Mouse (Mus musculus) neutrophil, adult 65 days (primary cell): Measurements from ENCODE around the gene Hist1h2af. TPM values are rescaled to one million over a fixed set of nuclear protein-coding genes. Genes with fewer than 3 reads are reported as not detected.

ENCODE experiments used
- total RNA-seq: library from RNA; stranded (reverse); gene quantifications from 2 replicates; pipeline ENCODE4 v1.2.4, GENCODE M21; 2023

The Hist1h2af gene
- 675 and 802 TPM in 2 replicates for total RNA-seq

DNA sequence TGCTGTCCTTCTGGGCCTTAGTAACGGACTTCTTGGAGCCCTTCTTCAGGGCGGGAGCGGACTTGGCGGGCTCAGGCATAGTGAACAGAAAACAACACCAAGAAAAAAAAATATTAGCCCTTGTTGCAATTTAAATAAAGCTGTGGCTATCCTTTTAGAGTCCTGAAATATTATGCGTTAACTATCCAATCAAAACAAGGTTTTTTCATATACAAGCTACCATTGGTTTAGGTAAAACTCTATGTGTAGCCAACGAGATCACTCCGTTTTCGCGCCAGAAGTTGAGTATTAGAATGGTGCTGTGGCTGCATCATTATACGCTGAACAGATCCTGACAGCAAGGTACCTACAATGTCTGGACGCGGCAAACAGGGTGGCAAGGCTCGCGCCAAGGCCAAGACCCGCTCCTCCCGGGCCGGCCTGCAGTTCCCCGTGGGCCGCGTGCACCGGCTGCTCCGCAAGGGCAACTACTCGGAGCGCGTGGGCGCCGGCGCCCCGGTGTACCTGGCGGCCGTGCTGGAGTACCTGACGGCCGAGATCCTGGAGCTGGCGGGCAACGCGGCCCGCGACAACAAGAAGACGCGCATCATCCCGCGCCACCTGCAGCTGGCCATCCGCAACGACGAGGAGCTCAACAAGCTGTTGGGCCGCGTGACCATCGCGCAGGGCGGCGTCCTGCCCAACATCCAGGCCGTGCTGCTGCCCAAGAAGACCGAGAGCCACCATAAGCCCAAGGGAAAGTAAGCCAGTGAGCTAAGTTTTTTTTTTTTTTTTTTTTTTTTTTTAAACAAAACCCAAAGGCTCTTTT is at the start of gene Hist1h2af:
TSS of gene Hist1h2af (plus strand) at position 347 of the 808 bp plus-strand sequence.

DNA sequence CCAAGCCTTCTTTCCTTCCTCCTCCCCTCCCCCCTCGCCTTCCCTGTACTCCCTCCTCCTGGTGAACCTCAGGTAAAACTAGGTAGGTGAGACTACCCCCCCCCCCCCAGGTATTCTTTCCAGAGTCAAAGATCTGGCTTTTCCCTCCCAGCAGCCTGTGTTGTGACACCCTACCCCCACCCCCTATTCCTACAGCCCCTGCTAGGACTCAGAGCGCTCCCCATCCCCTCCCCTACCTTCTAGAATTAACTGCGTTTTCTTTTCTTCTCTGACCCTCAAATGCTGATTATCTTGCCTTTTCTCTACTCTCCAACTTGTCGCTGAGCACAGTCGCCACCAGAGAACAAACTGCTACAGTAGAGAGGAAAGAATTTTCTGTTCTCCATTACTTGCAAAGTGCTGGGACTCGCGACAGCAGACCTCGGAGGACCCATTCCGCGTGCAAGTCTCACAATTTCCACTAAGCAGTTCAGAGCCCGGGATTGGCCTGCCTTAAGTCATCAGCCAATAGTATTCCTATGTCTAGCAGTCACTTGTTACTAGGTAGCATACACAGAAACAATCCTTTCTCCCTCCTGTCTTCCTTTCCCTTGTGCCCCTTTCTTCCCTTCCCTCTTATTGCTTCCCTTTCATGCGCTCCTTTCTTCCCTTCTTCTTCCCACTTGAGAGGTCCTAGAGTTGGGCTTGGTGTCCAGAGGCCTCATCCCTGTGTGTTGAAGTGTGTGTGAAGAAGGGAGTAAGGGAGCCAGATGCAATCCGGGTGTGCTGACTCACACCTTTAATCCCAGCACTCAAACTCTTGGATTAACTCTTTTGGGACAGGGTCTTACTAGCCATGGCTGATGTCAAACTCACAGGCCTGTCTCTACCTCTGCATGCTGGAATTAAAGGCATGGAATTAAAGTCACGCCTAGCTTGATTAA is 45.0 kb upstream of the Hist1h2af start, which contains the start of gene Btn2a2:
TSS of gene Btn2a2 (minus strand) at position 458 of the 923 bp plus-strand sequence.

DNA sequence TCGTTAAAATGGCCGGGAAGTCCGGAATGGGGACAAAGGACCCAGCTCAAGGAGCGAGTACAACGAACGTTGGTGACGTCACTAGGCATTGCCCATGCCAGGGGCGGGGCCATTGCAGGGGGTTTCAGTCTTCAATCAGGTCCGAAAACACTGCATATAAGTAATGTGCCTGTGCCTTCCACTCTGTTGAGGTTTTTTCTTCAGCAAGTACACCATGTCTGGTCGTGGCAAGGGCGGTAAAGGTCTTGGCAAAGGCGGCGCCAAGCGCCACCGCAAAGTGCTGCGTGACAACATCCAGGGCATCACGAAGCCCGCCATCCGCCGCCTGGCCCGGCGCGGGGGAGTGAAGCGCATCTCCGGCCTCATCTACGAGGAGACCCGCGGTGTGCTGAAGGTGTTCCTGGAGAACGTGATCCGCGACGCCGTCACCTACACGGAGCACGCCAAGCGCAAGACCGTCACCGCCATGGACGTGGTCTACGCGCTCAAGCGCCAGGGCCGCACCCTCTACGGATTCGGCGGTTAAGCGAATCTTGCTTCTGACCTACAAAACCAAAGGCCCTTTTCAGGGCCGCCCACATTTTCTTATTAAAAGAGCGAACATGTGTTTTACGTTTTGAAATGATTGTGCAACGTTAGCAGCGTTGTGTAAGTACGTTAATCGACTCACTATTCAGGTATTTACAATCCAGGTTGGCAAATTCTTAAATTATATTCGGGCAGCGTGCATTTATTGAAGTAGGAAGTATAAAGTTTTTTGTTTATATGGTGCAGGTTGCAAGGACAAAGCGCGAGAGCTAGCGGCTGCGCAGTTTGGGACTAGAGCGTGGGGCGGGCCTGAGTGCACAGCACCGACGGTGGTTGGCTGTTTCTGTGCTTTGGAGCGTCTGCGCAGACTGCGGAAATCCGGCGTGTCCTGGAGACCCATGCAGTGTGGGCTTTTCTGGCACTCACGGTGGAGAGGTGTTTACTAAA is 2.5 kb upstream of the Hist1h2af start, which contains the start of gene Hist1h4h:
TSS of gene Hist1h4h (plus strand) at position 150 of the 975 bp plus-strand sequence.

DNA sequence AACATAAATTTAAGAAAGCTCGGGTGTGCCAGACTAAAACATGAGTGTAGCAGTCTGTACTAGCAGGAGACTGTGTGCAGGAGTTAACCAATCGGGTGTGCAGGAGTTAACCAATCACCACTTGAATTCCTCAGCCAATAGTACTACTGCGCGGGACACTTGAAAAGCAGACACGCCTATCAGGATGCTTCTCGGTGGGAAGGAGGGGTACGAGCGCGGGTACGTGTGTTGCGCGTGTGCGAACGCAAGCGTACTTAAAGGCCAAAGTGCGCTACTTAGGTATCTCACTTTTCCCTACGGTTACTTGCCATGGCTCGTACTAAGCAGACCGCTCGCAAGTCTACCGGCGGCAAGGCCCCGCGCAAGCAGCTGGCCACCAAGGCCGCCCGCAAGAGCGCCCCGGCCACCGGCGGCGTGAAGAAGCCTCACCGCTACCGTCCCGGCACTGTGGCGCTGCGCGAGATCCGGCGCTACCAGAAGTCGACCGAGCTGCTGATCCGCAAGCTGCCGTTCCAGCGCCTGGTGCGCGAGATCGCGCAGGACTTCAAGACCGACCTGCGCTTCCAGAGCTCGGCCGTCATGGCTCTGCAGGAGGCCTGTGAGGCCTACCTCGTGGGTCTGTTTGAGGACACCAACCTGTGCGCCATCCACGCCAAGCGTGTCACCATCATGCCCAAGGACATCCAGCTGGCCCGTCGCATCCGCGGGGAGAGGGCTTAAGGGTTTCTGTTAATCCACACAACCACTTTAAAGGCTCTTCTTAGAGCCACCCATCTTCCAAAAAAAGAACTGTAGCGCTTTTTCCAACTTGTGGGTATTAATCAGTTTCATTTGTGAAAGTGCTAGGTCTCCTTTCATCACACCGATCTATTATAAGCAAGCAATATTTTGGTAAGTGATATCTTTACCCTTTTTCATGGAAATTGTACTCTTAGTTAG is 1.7 kb downstream of the Hist1h2af start, which contains the start of gene Hist1h3g:
TSS of gene Hist1h3g (plus strand) at position 286 of the 939 bp plus-strand sequence.

DNA sequence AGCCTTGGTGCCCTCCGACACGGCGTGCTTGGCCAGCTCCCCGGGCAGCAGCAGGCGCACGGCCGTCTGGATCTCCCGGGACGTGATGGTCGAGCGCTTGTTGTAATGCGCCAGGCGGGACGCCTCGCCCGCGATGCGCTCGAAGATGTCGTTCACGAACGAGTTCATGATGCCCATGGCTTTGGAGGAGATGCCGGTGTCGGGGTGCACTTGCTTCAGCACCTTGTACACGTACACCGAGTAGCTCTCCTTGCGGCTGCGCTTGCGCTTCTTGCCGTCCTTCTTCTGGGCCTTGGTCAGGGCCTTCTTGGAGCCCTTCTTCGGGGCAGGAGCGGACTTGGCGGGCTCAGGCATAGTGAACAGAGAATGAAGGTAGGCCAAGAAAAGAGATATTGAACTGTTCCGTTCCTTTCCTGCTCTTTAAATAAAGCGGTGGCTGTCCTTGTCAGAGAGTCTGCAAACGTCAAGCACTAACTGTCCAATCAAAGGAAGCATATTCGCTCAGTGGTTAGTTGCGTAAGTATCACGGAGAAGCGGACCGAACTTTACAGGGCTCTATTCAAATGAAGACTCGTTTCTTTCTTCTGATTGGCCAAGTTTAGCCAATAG is 9.4 kb downstream of the Hist1h2af start, which contains the start of gene Hist1h2bh:
TSS of gene Hist1h2bh (minus strand) at position 394 of the 609 bp plus-strand sequence.

DNA sequence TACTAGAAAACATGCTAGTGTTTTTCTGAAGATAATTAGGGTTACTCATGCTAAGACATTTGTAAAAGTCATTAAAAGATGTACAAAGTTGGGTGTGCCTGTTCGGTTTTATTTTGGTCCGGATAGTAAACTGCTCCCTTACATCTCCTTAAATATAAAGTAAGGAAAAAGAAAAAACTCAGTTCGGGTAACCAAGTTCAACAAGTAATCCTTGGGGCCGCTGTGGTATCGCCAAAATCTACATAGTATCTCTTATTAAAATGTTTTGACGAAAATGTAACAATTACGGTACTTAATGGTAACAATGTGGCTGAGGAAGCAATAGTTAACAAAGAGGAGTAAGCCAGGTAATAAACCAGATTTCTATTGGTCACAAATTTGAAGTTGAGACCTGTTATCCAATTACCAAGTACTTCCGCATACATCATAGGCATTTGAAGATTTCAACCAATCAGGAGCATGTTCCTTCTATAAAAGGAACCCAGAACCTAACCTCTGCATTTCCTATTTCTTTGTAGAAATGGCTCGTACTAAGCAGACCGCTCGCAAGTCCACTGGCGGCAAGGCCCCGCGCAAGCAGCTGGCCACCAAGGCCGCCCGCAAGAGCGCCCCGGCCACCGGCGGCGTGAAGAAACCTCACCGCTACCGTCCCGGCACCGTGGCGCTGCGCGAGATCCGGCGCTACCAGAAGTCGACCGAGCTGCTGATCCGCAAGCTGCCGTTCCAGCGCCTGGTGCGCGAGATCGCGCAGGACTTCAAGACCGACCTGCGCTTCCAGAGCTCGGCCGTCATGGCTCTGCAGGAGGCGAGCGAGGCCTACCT is 10.5 kb downstream of the Hist1h2af start, which contains the start of gene Hist1h3f:
TSS of gene Hist1h3f (plus strand) at position 88 of the 822 bp plus-strand sequence.

DNA sequence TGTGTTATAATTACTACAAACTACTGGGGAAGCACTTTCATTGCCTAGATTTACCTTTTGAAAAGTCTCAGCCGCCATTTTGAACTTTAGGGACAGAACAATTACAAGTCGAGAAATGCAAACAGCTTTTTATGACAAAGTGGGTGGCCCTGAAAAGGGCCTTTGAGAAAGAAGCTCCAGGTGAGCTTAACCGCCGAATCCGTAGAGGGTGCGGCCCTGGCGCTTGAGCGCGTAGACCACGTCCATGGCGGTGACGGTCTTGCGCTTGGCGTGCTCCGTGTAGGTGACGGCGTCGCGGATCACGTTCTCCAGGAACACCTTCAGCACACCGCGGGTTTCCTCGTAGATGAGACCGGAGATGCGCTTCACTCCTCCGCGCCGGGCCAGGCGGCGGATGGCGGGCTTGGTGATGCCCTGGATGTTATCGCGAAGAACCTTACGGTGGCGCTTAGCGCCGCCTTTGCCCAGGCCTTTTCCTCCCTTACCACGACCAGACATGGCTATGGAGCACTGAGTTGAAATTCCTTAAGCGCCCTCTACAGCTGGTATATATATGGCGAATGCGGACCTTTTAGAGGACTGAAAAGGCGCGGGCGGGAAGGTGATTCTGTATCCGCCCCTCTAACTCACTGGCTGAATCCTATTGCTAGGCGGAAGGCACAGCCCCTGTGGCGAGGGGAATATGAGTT is 17.6 kb downstream of the Hist1h2af start, which contains the start of gene Hist1h4f:
TSS of gene Hist1h4f (minus strand) at position 503 of the 689 bp plus-strand sequence.

DNA sequence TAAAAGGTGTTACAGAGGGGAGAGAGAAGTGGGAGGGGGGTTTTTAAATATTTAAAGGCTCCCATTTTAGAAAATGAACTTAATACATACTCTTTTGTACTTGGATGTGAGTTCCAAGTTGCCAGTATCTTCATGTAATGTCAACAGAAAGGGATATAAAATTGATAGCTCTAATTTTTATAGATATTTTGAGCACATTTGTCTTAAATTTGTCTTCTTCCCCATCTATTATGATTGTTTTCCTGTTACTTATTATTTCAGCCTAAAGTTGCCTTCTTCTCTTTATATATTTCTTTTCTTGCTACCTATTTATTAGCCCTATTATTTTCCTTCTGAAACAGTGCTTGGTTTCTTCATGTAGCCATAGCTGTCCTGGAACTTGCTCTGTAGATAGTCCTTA is 19.3 kb downstream of the Hist1h2af start, which contains the start of gene Hist1h1d:
TSS of gene Hist1h1d (plus strand) at position 301 of the 400 bp plus-strand sequence.

DNA sequence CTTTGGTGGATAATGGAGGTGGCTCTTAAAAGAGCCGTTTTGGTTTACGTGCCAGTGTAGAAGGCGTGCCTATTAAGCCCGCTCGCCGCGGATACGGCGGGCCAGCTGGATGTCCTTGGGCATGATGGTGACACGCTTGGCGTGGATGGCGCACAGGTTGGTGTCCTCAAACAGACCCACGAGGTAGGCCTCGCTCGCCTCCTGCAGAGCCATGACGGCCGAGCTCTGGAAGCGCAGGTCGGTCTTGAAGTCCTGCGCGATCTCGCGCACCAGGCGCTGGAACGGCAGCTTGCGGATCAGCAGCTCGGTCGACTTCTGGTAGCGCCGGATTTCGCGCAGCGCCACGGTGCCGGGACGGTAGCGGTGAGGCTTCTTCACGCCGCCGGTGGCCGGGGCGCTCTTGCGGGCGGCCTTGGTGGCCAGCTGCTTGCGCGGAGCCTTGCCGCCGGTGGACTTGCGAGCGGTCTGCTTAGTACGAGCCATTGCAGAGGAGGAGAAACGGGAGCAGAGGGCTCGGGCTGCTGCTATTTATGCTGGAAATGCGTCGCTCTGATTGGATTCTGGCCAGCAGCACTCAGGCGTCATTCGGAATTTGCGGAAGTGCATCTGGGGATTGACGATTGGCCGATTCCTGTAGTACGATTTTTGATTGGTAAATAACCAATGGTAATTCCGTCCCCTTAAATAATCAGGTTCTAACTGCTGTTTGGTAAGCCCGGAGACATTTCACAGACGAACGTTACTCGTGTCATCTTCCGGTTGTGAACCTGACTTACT is 28.4 kb downstream of the Hist1h2af start, which contains the start of gene Hist1h3e:
TSS of gene Hist1h3e (minus strand) at position 487 of the 777 bp plus-strand sequence.

DNA sequence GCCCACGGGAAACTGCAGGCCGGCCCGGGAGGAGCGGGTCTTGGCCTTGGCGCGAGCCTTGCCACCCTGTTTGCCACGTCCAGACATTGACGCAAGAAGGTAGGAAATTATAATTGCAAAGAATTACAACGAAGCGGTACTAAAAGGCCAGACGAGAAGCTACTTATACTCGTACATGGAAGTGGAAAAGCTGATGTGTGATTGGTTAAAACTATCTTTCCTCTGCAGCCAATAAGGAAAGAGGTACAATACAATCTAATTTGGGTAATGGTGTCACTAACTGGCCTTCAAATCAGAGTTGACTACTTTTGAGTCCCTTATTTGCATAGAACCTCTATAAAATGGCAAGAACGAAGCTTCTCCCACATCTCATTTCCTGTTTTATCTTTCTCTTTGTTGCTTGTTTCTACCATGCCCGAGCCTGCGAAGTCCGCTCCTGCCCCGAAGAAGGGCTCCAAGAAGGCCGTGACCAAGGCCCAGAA is 37.4 kb downstream of the Hist1h2af start, which contains the start of the genes Hist1h2ae and Hist1h2bg:
TSS of gene Hist1h2ae (minus strand) at position 199 of the 482 bp plus-strand sequence.
TSS of gene Hist1h2bg (plus strand) at position 375 of the 482 bp plus-strand sequence.

DNA sequence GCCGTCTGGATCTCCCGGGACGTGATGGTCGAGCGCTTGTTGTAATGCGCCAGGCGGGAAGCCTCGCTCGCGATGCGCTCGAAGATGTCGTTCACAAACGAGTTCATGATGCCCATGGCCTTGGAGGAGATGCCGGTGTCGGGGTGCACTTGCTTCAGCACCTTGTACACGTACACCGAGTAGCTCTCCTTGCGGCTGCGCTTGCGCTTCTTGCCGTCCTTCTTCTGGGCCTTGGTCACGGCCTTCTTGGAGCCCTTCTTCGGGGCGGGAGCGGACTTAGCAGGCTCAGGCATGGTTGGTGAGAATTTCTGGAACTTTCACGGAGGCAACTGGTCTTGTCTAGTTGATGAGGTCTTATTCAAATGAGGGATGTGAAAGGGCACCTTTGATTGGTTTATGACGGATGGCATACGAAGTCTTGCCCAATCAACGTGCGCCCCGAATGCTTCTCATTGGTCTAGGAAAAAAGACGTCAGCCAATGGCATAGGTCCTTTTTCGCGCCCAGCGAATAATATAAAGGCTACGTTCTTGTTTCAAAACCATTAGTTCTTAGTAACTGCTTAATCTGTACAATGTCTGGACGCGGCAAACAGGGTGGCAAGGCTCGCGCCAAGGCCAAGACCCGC is 40.3 kb downstream of the Hist1h2af start, which contains the start of the genes Hist1h2bf and Hist1h2ad:
TSS of gene Hist1h2bf (minus strand) at position 299 of the 627 bp plus-strand sequence.
TSS of gene Hist1h2ad (plus strand) at position 484 of the 627 bp plus-strand sequence.

DNA sequence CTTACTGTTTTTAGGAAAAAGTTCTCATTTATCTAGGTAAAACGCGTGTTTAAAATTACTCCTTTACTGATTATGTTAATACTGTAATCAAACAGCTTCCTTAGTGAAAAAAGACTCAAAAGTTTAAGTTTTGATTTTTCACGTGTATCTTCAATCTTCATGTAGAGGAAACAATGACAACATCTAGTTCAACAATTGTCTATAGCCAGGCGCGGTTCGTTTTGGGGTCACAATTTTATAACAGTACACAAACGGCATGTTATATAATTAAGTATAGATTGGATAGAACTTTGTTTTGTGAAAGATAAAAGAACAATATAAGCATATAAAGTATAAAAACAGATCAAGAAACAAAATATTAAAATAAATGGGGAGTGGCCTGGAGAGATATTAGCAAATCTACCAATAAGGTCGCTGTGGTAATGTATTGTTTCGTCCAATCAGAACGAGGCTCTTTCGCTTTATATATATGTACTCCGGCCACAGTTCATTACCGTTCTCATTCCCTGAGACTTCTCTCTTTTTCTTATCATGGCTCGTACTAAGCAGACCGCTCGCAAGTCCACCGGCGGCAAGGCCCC is 41.7 kb downstream of the Hist1h2af start, which contains the start of gene Hist1h3d:
TSS of gene Hist1h3d (plus strand) at position 493 of the 581 bp plus-strand sequence.

DNA sequence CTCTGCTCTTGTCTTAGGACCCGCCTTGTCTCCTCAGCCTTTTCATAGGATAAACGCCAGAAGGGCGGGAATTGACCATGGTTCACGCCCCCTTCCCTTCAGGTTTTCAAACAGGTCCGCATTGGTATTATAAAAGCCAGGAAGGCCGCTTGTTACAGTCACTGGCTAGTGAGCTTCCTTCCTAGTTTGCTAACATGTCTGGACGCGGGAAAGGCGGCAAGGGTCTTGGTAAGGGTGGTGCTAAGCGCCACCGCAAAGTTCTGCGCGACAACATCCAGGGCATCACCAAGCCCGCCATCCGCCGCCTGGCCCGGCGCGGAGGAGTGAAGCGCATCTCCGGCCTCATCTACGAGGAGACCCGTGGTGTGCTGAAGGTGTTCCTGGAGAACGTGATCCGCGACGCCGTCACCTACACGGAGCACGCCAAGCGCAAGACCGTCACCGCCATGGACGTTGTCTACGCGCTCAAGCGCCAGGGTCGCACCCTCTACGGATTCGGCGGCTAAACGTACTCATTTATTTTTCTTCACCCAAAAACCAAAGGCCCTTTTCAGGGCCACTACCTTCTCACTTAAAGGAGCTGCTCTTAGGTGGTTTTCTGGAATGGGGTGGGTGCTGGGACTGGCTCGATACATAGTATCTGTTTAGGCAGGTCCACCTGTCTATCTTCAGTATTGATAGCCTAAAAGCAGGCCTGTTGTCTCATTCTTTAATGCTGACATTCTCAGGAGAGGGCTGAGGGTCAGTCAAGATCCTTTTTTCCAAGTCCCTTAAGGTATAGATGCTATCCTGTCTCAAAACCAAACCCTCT is 47.9 kb downstream of the Hist1h2af start, which contains the start of gene Hist1h4d:
TSS of gene Hist1h4d (plus strand) at position 191 of the 811 bp plus-strand sequence.

